Mouse (Mus musculus) spleen, postnatal 36 days (tissue): ENCODE measurements around the gene Obsl1.

Experiments used
- DNase-seq, 2 experiments: peaks; one replicate each; pipeline ENCODE4 v3.0.0; 2022; ENCODE audit warnings: low spot score in 2 of 2, mixed read lengths in 1 of 2

Obsl1 gene

GRCm38 (mm10) chr1:75505956-75506831 lies at the start of gene Obsl1:
Gene Obsl1, minus strand, starts transcription at chr1:75506452.
- DNase-seq, result no peak

- no peak for DNase-seq
Measured at GRCm38 (mm10) chr1:75555680-75556079, 49.4 kb upstream of the Obsl1 start.

- no peak for DNase-seq
Measured at GRCm38 (mm10) chr1:75550586-75550985, 44.3 kb upstream of the Obsl1 start.

- no peak for DNase-seq
Measured at GRCm38 (mm10) chr1:75549289-75550279, 43.3 kb upstream of the Obsl1 start.

- DNase-seq, result no peak
Measured at GRCm38 (mm10) chr1:75548871-75549270, 42.6 kb upstream of the Obsl1 start.

- no peak for DNase-seq
Measured at GRCm38 (mm10) chr1:75548083-75548482, 41.8 kb upstream of the Obsl1 start.

GRCm38 (mm10) chr1:75547351-75547750 lies 41.1 kb upstream of the Obsl1 start:
- DNase-seq, result no peak

- no peak for DNase-seq
Measured at GRCm38 (mm10) chr1:75545965-75546956, 40.0 kb upstream of the Obsl1 start, which contains the start of gene Slc4a3. Gene Slc4a3, plus strand, starts transcription at chr1:75546266.

GRCm38 (mm10) chr1:75544351-75544750 lies 38.1 kb upstream of the Obsl1 start:
- no peak for DNase-seq

- no peak for DNase-seq
Measured at GRCm38 (mm10) chr1:75541496-75541895, 35.2 kb upstream of the Obsl1 start.

GRCm38 (mm10) chr1:75538597-75539190 lies 32.4 kb upstream of the Obsl1 start:
- no peak for DNase-seq

GRCm38 (mm10) chr1:75537587-75537986 lies 31.3 kb upstream of the Obsl1 start:
- DNase-seq, result no peak

GRCm38 (mm10) chr1:75533325-75534252 lies 27.3 kb upstream of the Obsl1 start:
- no peak for DNase-seq

- no peak for DNase-seq
Measured at GRCm38 (mm10) chr1:75532280-75533172, 26.3 kb upstream of the Obsl1 start.

GRCm38 (mm10) chr1:75530546-75530945 lies 24.3 kb upstream of the Obsl1 start:
- DNase-seq, result no peak

- peak; percentile 82 to 83 for DNase-seq
Measured at GRCm38 (mm10) chr1:75524679-75525078, 18.4 kb upstream of the Obsl1 start.

- DNase-seq, result peak; percentile 89 to 93
Measured at GRCm38 (mm10) chr1:75521321-75522031, 15.2 kb upstream of the Obsl1 start, which contains the start of gene Stk11ip. Gene Stk11ip, plus strand, starts transcription at chr1:75521529.

GRCm38 (mm10) chr1:75519576-75519975 lies 13.3 kb upstream of the Obsl1 start:
- DNase-seq, result no peak
